Mouse (Mus musculus): Measurements from ENCODE around the gene Ikzf2.
A peak's percentile ranks its signal among the peaks of the same experiment; 100 is the strongest.

Gene Ikzf2

GRCm38 (mm10) chr1:69516144-69516543 lies 170.9 kb downstream of the Ikzf2 start:
- DNase-seq (ENCODE audit: low read depth, low spot score), result no peak

- no peak for DNase-seq (ENCODE audit: low read depth, low spot score)
Observed at GRCm38 (mm10) chr1:69513595-69514250, 173.3 kb downstream of the Ikzf2 start.

GRCm38 (mm10) chr1:69508275-69508674 lies 178.8 kb downstream of the Ikzf2 start:
- no peak for DNase-seq (ENCODE audit: low read depth, low spot score)

- DNase-seq (ENCODE audit: low read depth, low spot score), result no peak
Observed at GRCm38 (mm10) chr1:69507513-69507912, 179.5 kb downstream of the Ikzf2 start.

- no peak for DNase-seq (ENCODE audit: low read depth, low spot score)
Observed at GRCm38 (mm10) chr1:69506615-69507159, 180.4 kb downstream of the Ikzf2 start.

GRCm38 (mm10) chr1:69506011-69506410 lies 181.0 kb downstream of the Ikzf2 start:
- no peak for DNase-seq (ENCODE audit: low read depth, low spot score)

GRCm38 (mm10) chr1:69500388-69500787 lies 186.7 kb downstream of the Ikzf2 start:
- DNase-seq (ENCODE audit: low read depth, low spot score), result no peak

GRCm38 (mm10) chr1:69499652-69500051 lies 187.4 kb downstream of the Ikzf2 start:
- DNase-seq (ENCODE audit: low read depth, low spot score), result no peak

GRCm38 (mm10) chr1:69498862-69499306 lies 188.2 kb downstream of the Ikzf2 start:
- no peak for DNase-seq (ENCODE audit: low read depth, low spot score)

GRCm38 (mm10) chr1:69496055-69496454 lies 191.0 kb downstream of the Ikzf2 start:
- DNase-seq (ENCODE audit: low read depth, low spot score), result no peak

- DNase-seq (ENCODE audit: low read depth, low spot score), result no peak
Observed at GRCm38 (mm10) chr1:69493309-69494047, 193.6 kb downstream of the Ikzf2 start.

- no peak for DNase-seq (ENCODE audit: low read depth, low spot score)
Observed at GRCm38 (mm10) chr1:69492013-69492412, 195.0 kb downstream of the Ikzf2 start.

- no peak for DNase-seq (ENCODE audit: low read depth, low spot score)
Observed at GRCm38 (mm10) chr1:69489026-69489425, 198.0 kb downstream of the Ikzf2 start.

GRCm38 (mm10) chr1:69488625-69489024 lies 198.4 kb downstream of the Ikzf2 start:
- peak; percentile 22 for DNase-seq (ENCODE audit: low read depth, low spot score)
